Mouse (Mus musculus) heart, embryonic 14.5 days (tissue): ENCODE measurements at regions not wholly inside any gene's neighbourhood (a gene's known extent, or its start where the extent isn't known, plus 50 kb on each side); places are given as distances from the start of the nearest gene placed in this dataset.
"Not testable (repeated sequence)": the region's sequence is repeated elsewhere in the genome, so short reads cannot be mapped to it uniquely, and the experiment has no call there.

Source experiments
- ATAC-seq: fragments of 200-750 bp; cut with Nextera tagmentation; 2 replicates; pipeline ENCODE4 v1.8.0; 2017; ENCODE audit warnings: low read depth, moderate TSS enrichment; ENCODE audit not compliant: insufficient number of reproducible peaks, insufficient read depth, low FRiP score
- H3K27ac ChIP-seq, 2 experiments: fragments of 200-500 bp in 1 of 2; fragments of 300-500 bp in 1 of 2; sonication (generic) in 1 of 2; replicated peaks in 1 of 2; 2 replicates each; pipeline ENCODE4 v1.5.1; 2012 to 2014; ENCODE audit warnings: low read depth in 2 of 2, low read length in 2 of 2, control low read depth in 1 of 2, mild to moderate bottlenecking in 1 of 2, mixed read lengths in 1 of 2; ENCODE audit not compliant: control insufficient read depth in 1 of 2, insufficient read depth in 1 of 2
- H3K27me3 ChIP-seq: fragments of 300-500 bp; sonication (generic); 2 replicates; pipeline ENCODE4 v1.6.1; 2014; ENCODE audit warnings: mild to moderate bottlenecking, low read length, control low read depth; ENCODE audit not compliant: control insufficient read depth, insufficient read depth
- H3K36me3 ChIP-seq: fragments of 300-500 bp; sonication (generic); 2 replicates; pipeline ENCODE4 v1.6.1; 2014; ENCODE audit warnings: mild to moderate bottlenecking, control low read depth, low read length, mixed read lengths; ENCODE audit not compliant: control insufficient read depth, insufficient read depth
- H3K4me1 ChIP-seq, 2 experiments: fragments of 200-500 bp in 1 of 2; fragments of 300-500 bp in 1 of 2; sonication (generic) in 1 of 2; 2 replicates each; pipeline ENCODE4 v1.6.1; 2012 to 2014; ENCODE audit warnings: low read length in 2 of 2, control low read depth in 1 of 2, mixed read lengths in 1 of 2; ENCODE audit not compliant: control insufficient read depth in 2 of 2, insufficient read depth in 2 of 2
- H3K4me2 ChIP-seq: fragments of 300-500 bp; sonication (generic); 2 replicates; pipeline ENCODE4 v1.6.1; 2014; ENCODE audit warnings: mild to moderate bottlenecking, low read length
- H3K4me3 ChIP-seq, 2 experiments: fragments of 200-500 bp in 1 of 2; fragments of 300-500 bp in 1 of 2; sonication (generic) in 1 of 2; 2 replicates each; pipeline ENCODE4 v1.5.1; 2012 to 2014; ENCODE audit warnings: low read length in 2 of 2, mild to moderate bottlenecking in 2 of 2, control low read depth in 1 of 2, low read depth in 1 of 2, moderate library complexity in 1 of 2; ENCODE audit not compliant: control insufficient read depth in 1 of 2, insufficient read depth in 1 of 2
- H3K9ac ChIP-seq: fragments of 300-500 bp; sonication (generic); 2 replicates; pipeline ENCODE4 v1.6.1; 2014; ENCODE audit warnings: mild to moderate bottlenecking, low read length
- H3K9me3 ChIP-seq: fragments of 300-500 bp; sonication (generic); 2 replicates; pipeline ENCODE4 v1.6.1; 2016; ENCODE audit warnings: low read length, control low read depth; ENCODE audit not compliant: control insufficient read depth
- WGBS: fragments of 180-500 bp; shearing (Covaris S2); extraction: QIAGEN DNeasy Blood & Tissue Kit; methylation state at CpG from one replicate; pipeline ENCODE4 v1.1.7; 2014; 5-methylcytosine and 5-hydroxymethylcytosine counted together

- ATAC-seq, result no peak
- no peaks in the 10 kb centered on the region for H3K36me3 ChIP-seq
- 75% methylated on average over 16 of the region's 16 CpGs for WGBS
These were observed 112.2 kb downstream of the Rps12 start for GRCm38 (mm10) chr10:23674633-23675515.

GRCm38 (mm10) chr10:23672296-23672695 is 114.8 kb downstream of the Rps12 start:
- Histone ChIP-seq H3K36me3 (no peaks in the 10 kb centered on the region), H3K4me2 (no peak overlapping the region), H3K9ac (no peak overlapping the region), H3K4me1 (0 out of 4 replicates have a peak, but pooled peaks cover 0 to 2% of the 10 kb centered on the region in 2 experiments), H3K9me3 (no peaks in the 10 kb centered on the region), H3K4me3 (no peak overlapping the region), H3K27me3 (no peaks in the 10 kb centered on the region), H3K27ac (no peak overlapping the region)
- WGBS, result 83% methylated on average over 4 of the region's 4 CpGs
- no peak for ATAC-seq

More at GRCm38 (mm10) chr10:23674633-23675515, 112.2 kb downstream of the Rps12 start:
- no peak overlapping the region for H3K4me2 ChIP-seq
- 0 out of 4 replicates have a peak, but pooled peaks cover 0 to 2% of the 10 kb centered on the region in 2 experiments for H3K4me1 ChIP-seq
- H3K9me3 ChIP-seq, result no peaks in the 10 kb centered on the region
- no peak overlapping the region for H3K9ac ChIP-seq
- H3K27ac ChIP-seq, result no peak overlapping the region
- no peak overlapping the region for H3K4me3 ChIP-seq
- H3K27me3 ChIP-seq, result no peaks in the 10 kb centered on the region

- H3K27me3 ChIP-seq, result no peaks in the 10 kb centered on the region
- no peak overlapping the region for H3K4me3 ChIP-seq
- 25% methylated on average over 8 of the region's 8 CpGs for WGBS
- ATAC-seq, result no peak
- H3K9me3 ChIP-seq, result no peaks in the 10 kb centered on the region
- H3K4me1 ChIP-seq, result no peaks in the 10 kb centered on the region
- no peak overlapping the region for H3K4me2 ChIP-seq
- H3K9ac ChIP-seq, result no peak overlapping the region
- H3K27ac ChIP-seq, result no peak overlapping the region
- H3K36me3 ChIP-seq, result no peaks in the 10 kb centered on the region
These were observed 115.6 kb downstream of the Rps12 start for GRCm38 (mm10) chr10:23671494-23671893.

- not testable (repeated sequence) for H3K4me2 ChIP-seq, H3K4me1 ChIP-seq, H3K27me3 ChIP-seq, H3K9ac ChIP-seq, H3K36me3 ChIP-seq, H3K9me3 ChIP-seq, H3K4me3 ChIP-seq, ATAC-seq, H3K27ac ChIP-seq
- 62% methylated on average over 8 of the region's 8 CpGs for WGBS
These were observed 121.2 kb downstream of the Rps12 start for GRCm38 (mm10) chr10:23665916-23666315.

- H3K9ac ChIP-seq, result no peak overlapping the region
- no peak for ATAC-seq
- 71% methylated on average over 4 of the region's 4 CpGs for WGBS
These were observed 160.9 kb downstream of the Rps12 start for GRCm38 (mm10) chr10:23626201-23626600.

GRCm38 (mm10) chr10:23612030-23612429 is 175.0 kb downstream of the Rps12 start:
- no peaks in the 10 kb centered on the region for H3K27me3 ChIP-seq
- H3K4me2 ChIP-seq, result no peak overlapping the region
- H3K9ac ChIP-seq, result no peak overlapping the region
- H3K4me1 ChIP-seq, result peaks cover 4 to 8% of the 10 kb centered on the region in 2 experiments
- ATAC-seq, result no peak
- WGBS, result 75% methylated on average over 2 of the region's 2 CpGs
- no peak overlapping the region for H3K27ac ChIP-seq
- no peaks in the 10 kb centered on the region for H3K36me3 ChIP-seq
- H3K4me3 ChIP-seq, result no peak overlapping the region
- no peaks in the 10 kb centered on the region for H3K9me3 ChIP-seq

More at GRCm38 (mm10) chr10:23626201-23626600, 160.9 kb downstream of the Rps12 start:
- H3K9me3 ChIP-seq, result no peaks in the 10 kb centered on the region
- no peak overlapping the region for H3K4me3 ChIP-seq
- H3K27me3 ChIP-seq, result no peaks in the 10 kb centered on the region
- no peaks in the 10 kb centered on the region for H3K4me1 ChIP-seq
- no peaks in the 10 kb centered on the region for H3K36me3 ChIP-seq
- H3K4me2 ChIP-seq, result no peak overlapping the region
- no peak overlapping the region for H3K27ac ChIP-seq

- Histone ChIP-seq H3K27me3 (no peaks in the 10 kb centered on the region), H3K4me1 (peaks cover 4 to 8% of the 10 kb centered on the region in 2 experiments), H3K4me2 (peak overlapping the region; percentile 29; the same call in 1 of the 2 replicates), H3K27ac (no peak overlapping the region), H3K4me3 (no peak overlapping the region), H3K9me3 (no peaks in the 10 kb centered on the region), H3K9ac (no peak overlapping the region), H3K36me3 (no peaks in the 10 kb centered on the region)
- ATAC-seq, result no peak
- WGBS, result 35% methylated on average over 9 of the region's 9 CpGs
These were observed 175.9 kb downstream of the Rps12 start for GRCm38 (mm10) chr10:23611183-23611582.
